Comparison of ENCODE assay signal across 34 mouse cellular contexts in genomic region chr2:152247213-152247612, GRCm38 (mm10).
"Had no signal": no experiment of that assay in that cellular context is flagged by ENCODE, and none has a peak within 500 bp of the region (broad histone marks: within the 10 kb centered on the region; RNA-seq: fewer than 3 reads in every experiment).

No protein-coding gene starts in this region.

- H3K27me3 ChIP-seq: heart, embryonic 12.5 days; heart, embryonic 13.5 days; heart, embryonic 15.5 days; hindbrain, embryonic 12.5 days; hindbrain, embryonic 13.5 days; hindbrain, embryonic 15.5 days; intestine, embryonic 15.5 days; kidney, embryonic 15.5 days had no signal

- H3K9ac ChIP-seq: heart, embryonic 12.5 days; heart, embryonic 13.5 days; heart, embryonic 15.5 days; hindbrain, embryonic 12.5 days; hindbrain, embryonic 13.5 days; hindbrain, embryonic 14.5 days; hindbrain, embryonic 15.5 days; intestine, embryonic 15.5 days; kidney, embryonic 15.5 days had no signal

- H3K4me2 ChIP-seq: heart, embryonic 12.5 days; heart, embryonic 13.5 days; heart, embryonic 15.5 days; hindbrain, embryonic 12.5 days; hindbrain, embryonic 13.5 days; hindbrain, embryonic 14.5 days; hindbrain, embryonic 15.5 days; intestine, embryonic 15.5 days; kidney, embryonic 15.5 days had no signal

- H3K27ac ChIP-seq: heart, embryonic 13.5 days; heart, embryonic 15.5 days; hindbrain, embryonic 10.5 days; hindbrain, embryonic 12.5 days; hindbrain, embryonic 13.5 days; hindbrain, embryonic 14.5 days; hindbrain, embryonic 15.5 days; hindbrain, postnatal 0 days; intestine, embryonic 15.5 days; kidney, embryonic 15.5 days; kidney, postnatal 0 days; layer of hippocampus, adult 2 months; left cerebral cortex, adult 2 months had no signal

- H3K4me1 ChIP-seq: hindbrain, embryonic 10.5 days; hindbrain, embryonic 12.5 days; hindbrain, embryonic 13.5 days; hindbrain, embryonic 15.5 days; kidney, embryonic 15.5 days had no signal

- ATAC-seq: hindbrain, embryonic 16.5 days; hindbrain, postnatal 0 days; inflammation-experienced regulatory T-cells, adult 6 months; intestine, embryonic 15.5 days; intestine, embryonic 16.5 days; intestine, postnatal 0 days had no signal

- H3K9me3 ChIP-seq: heart, embryonic 12.5 days; heart, embryonic 13.5 days; heart, embryonic 15.5 days; hindbrain, embryonic 12.5 days; hindbrain, embryonic 13.5 days; hindbrain, embryonic 15.5 days; intestine, embryonic 15.5 days; kidney, embryonic 15.5 days had no signal

- H3K4me3 ChIP-seq: heart, embryonic 12.5 days; heart, embryonic 13.5 days; heart, embryonic 15.5 days; hindbrain, embryonic 10.5 days; hindbrain, embryonic 12.5 days; hindbrain, embryonic 13.5 days; hindbrain, embryonic 15.5 days; intestine, embryonic 15.5 days; kidney, embryonic 15.5 days; layer of hippocampus, adult 2 months; left cerebral cortex, adult 2 months had no signal

- DNase-seq: heart, postnatal 10 days; heart, postnatal 14 days; heart, postnatal 36 days; heart, postnatal 4 days; kidney, adult 11 months; kidney, adult 18-20 months; kidney, adult 2 months; kidney, adult 8-10 months; kidney, adult 9 months; kidney, postnatal 10 days; kidney, postnatal 14 days; kidney, postnatal 25 days; kidney, postnatal 36 days; kidney, postnatal 4 days; layer of hippocampus, adult 9-11 months; layer of hippocampus, postnatal 36 days had no signal
